Mouse (Mus musculus) lung, adult 2 months (tissue): Measurements from ENCODE around the gene Tiam1.

Source experiments
- CTCF ChIP-seq: fragments of 200-500 bp; IDR thresholded peaks from 2 replicates; pipeline ENCODE4 v1.5.1; 2011; ENCODE audit warnings: mild to moderate bottlenecking, low read length, control low read depth; ENCODE audit not compliant: insufficient read depth
- POLR2A ChIP-seq: fragments of 200-500 bp; IDR thresholded peaks from 2 replicates; pipeline ENCODE4 v1.6.1; 2011; ENCODE audit warnings: low read depth, mild to moderate bottlenecking, control low read depth, low read length, borderline replicate concordance; ENCODE audit errors: extremely low read depth

DNA sequence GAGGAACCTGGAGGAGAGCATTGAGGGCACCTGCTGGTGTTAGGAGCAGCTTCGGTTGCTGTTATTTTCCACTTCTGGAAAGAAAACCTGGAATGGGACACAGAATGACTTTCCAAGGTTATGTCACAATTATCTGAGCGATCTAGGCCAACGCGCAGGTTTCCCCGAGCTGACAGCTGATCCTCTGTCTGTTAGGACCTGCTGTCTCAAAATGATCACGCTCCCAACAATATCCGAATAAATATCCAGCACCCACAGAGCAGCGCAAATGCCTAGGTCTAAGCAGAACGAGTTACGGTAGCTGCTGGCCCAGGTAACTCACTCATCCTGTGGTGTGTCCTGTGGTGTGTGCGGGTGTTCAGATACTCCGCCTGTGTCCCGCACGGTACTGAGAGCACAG is 140.0 kb downstream of the Tiam1 start:
- TF ChIP-seq CTCF (no peak), POLR2A (no peak)
